Mouse (Mus musculus) gastrocnemius, postnatal 36 days (tissue): ENCODE results near the gene Sorbs2. TPM values are rescaled to one million over a fixed set of nuclear protein-coding genes. Genes with fewer than 3 reads are reported as not detected.

ENCODE experiments used
- DNase-seq, 2 experiments: peaks; one replicate each; pipeline ENCODE4 v3.0.0; 2022
- intact Hi-C: fragments of 180-260 bp; cut with DNase I; formaldehyde crosslinking; loops from one replicate; pipeline ENCODE4 v1.15.1; 2025
- long read RNA-seq, 2 experiments: library from polyadenylated mRNA; stranded (forward); transcript quantifications; one replicate each; pipeline ENCODE4 v2.0.0; 2021
- total RNA-seq, 2 experiments: library from RNA; stranded (reverse); gene quantifications; 2 replicates each; pipeline ENCODE4 v1.2.3; 2021

The Sorbs2 gene
- 10 to 100 TPM; 23.2 to 37.8 TPM for total RNA-seq
- long read RNA-seq, experiment 1, partial matches to known transcripts = 0 of 5 reads
- long read RNA-seq, experiment 1, other reads (novel, unspliced or antisense) = 5 of 5 reads
- long read RNA-seq, experiment 2, partial matches to known transcripts = 0 of 2 reads
- long read RNA-seq, experiment 2, other reads (novel, unspliced or antisense) = 2 of 2 reads

DNA sequence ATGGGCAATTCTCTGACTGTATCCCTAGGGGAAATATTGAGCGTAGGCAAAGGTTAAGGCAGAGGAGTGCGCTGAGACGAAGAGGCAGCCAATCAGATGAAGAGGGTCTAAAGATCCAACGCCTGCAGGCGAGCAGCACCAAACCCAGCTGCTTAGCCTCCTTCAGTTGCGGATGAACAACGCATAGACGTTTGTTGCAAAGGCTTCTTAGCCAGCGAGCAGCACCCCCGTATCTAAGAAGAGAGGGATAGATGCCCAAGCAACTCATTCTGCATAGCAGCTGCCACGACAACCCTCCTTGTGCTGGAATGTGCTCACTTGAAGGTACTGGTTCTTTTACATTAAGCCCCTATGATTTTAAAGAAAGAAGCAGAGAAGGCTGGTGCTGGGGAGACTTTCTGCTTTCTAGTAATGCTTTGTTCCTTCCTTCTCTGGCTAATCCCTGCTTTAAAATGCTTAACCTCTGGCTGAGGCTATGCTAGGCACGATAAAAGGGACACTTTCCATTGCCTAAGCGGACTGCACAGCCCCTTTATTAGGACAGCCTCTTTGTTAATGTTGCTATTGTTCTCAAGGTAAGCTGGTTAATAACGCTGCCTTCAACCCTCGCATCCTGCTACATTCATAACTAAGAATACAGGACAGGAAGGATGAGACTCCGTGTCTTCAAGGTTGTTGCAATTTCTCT lies at the start of gene Sorbs2:
Gene Sorbs2, plus strand, starts transcription at position 155 of the 688 bp plus-strand sequence.
- intact Hi-C loops = no loop called here

DNA sequence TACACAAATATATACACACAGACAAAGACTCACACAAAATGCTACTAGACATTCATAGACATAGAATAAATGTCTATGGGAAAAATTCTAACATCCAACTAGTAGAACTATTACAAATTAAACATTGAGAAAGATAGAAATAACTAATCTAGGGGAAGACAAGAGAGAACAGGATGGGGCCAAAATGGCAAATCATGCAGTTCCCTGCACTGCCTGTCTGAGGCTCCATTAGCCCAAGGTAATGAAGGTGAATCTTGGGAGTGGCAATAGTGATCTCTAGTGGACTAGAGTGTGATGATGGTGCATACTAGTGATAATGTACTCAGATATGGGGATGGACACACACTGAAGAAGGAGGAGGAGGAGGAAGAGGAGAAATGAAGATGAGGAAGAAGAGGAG lies 49.7 kb upstream of the Sorbs2 start:
- intact Hi-C loops = loop anchor here (2.0 to 5.0 kb wide), 2 partner anchors 325 to 479 kb away; no protein-coding TSS in a partner anchor
- DNase-seq = no peak

More for the DNA sequence above, at the start of gene Sorbs2:
- no peak for DNase-seq

DNA sequence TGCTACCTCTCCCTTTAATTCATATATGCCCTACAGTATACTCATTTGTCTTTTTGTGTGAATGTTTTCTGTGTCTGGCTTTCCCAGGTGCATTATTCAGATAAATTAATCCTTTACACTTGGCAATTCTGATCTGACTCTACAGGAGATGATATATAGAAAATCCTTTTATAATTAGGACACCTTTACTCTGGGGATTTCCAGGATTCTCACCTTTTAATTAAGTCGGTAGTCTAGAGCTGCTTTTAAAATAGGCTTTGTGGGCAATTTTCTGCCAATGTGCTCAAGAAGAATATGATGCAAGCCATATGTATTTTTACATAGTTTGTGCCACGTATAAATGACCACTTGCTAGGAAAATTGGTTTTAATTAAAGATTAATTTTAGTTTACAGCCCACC lies 38.6 kb upstream of the Sorbs2 start:
- intact Hi-C loops = no loop called here

DNA sequence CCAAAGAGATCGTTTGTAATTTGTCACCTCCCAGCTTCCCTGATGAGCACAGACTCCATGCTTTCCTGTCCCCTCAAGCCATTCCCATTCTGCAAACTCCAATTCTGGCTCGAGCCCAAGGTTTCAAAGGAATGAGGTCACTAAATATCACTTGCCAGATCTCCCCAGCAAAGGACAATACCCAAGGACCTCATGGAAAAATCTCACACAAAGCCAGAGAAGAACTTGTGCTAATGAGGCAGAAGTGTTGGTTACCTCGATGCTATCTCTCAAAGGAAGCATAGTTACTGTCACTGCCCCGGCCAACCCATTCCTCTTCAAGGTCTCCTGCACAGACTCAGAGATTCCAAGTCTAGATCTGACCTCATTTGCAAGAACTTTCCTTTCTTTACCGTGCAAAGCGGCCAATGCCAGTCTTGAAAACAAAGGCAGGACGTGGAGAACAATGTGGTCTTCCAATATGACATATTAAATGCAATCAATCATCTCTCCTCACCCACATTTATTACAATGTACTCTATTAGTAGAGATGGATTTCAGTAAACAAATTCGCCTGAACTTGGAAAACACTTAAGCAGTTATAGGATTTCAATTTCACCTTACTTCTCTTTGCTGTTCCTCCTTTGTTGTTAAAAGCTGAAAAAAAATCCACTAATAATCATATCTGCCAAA lies 37.9 kb upstream of the Sorbs2 start:
- intact Hi-C loops = no loop called here
- DNase-seq = no peak

More for the DNA sequence above, 38.6 kb upstream of the Sorbs2 start:
- no peak for DNase-seq

DNA sequence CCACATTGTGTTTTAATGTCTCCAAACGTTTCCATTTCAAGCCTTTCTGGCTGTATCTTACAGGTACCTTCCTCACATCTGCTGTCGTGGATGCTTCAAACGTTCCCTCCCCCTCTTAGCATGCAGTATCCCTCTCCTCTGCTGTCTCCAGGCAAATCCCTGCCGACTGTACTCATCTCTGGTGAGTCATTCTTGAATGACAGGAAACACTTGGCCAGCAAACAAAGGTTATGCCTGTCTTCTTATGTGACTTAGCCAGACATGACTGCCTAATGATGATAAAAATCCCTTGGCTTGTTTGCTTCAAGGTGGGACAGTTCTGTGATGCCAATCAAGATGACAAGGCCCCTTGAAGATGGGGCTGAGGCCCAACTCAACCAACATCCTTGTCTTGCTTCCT lies 26.7 kb upstream of the Sorbs2 start:
- no peak for DNase-seq
- intact Hi-C loops = no loop called here

DNA sequence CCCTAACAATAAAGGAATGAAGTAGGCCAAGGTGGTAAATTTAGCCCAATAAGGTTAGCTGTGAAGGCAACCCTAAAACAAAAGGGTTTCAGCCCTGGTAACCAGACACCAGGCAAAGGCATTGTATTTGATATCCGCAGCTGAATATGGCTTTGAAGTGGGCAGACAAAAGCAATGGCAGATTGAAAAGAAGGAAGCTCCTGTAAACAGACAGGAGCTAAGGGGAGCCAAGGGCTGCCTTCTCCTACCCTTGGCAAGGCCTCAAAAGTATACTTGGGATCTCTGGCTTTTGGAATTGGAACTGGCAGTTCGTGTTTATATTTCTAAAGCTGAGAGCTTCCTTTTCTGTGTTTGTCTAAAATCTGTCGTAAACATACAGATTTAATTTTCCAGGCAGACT lies 21.3 kb upstream of the Sorbs2 start:
- no peak for DNase-seq

DNA sequence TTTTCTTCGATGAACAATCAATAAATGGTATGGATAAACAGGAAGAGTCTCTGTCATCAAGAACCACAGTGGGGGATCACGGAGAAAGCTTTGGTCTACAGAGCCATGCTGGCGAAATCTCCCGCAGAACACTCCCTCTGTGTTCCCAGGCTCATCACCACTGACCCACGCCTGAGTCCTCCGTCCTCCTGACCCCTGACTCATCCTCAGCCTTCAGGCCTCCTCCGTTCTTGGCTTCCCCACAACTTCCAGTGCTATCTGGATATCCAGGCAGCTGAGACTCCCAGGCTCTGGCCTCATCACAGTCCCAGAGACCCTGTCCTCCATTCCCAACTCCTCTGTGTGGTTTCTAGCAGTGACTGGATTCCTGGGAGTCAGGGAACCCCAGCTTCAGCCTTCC lies 3.6 kb upstream of the Sorbs2 start:
- intact Hi-C loops = no loop called here
- no peak for DNase-seq

More for the DNA sequence above, 21.3 kb upstream of the Sorbs2 start:
- intact Hi-C loops = no loop called here

DNA sequence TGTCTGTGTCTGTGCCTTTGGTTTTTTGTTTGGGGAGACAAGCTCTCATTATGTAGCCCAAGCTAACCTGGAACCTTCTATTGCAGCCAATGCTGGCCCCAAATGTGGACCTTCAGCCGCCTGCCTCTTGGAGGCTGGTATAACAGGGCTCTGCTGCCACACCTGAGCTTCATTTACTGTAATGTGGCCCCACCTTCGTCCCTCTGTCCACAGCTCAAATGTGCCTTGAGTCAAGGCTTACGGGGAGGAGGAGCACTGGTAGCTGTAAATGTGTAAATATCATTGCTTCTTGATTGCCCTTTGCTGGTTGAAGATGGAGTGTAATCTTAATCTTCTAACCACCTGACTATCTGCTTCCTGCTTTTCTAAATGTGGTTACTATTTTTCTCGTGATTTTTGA lies 1.2 kb upstream of the Sorbs2 start:
- intact Hi-C loops = no loop called here

DNA sequence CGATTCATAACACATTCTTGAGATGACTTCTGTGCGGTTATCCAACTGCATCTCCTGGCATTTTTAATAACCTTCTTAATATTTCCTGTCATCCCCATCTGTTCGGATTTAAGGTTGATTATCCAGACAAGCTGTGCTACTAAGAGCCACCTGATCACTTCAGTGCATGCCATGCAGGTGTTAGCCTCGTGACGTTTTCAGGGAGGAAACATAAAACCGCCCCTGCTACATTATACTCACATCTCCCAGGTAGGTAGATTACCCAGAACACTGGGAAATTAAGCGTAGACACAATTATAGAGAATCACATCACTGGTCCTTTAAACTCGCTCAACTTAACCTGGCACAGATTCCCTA lies 333 bp upstream of the Sorbs2 start:
- no peak for DNase-seq
- intact Hi-C loops = no loop called here

More for the DNA sequence above, 1.2 kb upstream of the Sorbs2 start:
- no peak for DNase-seq

DNA sequence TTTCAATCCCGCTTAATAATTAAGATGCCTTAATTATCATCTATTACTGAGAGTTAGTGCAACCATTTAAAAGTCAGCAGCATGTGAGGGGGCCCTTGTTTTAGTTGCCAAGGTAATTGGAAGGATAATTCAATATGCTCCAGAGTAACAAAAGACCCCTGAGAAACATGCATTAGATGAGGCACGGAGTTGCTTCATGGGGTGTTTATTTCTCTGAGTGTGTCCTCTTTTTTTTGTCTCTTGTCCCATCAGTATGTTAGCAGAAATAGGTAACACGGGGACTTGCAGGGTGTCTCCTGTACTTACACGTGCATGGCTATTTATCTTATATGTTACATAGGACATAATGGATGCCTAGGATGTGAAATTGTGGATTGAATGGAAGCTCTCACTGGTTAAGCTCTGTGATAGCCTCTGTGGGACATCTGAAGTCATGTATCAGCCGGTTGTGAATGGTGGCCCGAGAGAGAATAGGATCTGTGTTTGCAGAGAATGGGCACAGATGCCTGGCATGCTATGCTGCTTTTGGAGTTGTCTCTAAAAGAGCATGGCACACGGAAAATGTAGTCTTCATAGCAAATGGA lies 1.0 kb downstream of the Sorbs2 start:
- no peak for DNase-seq
- intact Hi-C loops = no loop called here

DNA sequence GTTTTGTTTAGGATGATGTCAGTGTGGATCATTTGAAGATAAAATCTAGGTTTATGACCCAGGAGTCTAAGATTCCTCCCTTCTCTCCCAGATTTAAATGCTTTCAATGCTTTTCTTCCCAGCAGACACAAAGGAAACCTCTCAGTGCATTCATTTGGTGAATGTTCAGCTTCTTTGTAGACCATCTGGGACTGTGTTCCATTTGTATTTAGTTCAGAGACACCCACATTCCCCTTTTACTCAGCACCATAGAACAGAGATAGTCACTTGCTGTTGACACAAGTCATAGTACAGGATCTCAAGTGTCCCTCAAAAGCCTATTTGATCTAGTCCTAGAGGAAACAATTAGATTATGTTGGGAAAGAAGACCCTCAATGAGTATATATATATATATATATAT lies 4.8 kb downstream of the Sorbs2 start:
- intact Hi-C loops = no loop called here

DNA sequence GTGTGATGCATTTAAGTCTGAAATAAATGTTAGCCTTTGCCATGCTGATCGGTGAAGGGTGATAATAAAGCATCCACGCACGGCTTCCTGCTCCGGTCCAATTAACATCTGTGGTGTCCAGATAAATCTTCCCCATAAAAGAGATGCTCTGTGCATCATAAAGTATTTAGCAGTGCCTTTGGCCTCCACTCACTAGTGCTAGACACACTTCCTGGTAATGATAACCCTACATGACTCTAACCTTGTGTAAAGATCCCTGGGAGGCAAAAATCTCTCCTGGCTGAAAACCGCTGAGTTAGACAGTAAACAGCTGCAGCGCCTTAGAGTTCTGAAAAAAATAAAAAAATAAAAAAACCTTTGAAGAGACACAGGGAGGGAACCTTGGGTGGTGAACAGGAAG lies 14.0 kb downstream of the Sorbs2 start:
- DNase-seq = no peak
- intact Hi-C loops = no loop called here

More for the DNA sequence above, 4.8 kb downstream of the Sorbs2 start:
- no peak for DNase-seq

DNA sequence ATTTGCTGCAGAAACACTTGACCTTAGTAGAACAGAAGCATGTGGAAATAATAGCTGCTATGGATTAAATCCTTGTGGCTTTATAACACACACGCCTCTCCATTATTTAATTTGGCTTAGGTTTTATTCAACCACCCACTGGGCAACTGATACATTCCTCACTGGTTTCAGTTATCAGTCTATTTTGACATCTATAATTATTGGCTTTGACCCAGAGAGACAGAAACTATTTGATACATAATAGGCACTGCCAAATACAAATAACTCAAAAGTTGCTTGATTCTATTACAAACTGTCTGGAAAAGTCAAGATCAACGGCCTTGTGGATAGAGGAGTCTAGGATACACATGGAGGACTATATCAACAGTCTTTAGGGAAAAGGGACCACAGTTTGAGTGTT lies 20.1 kb downstream of the Sorbs2 start:
- no peak for DNase-seq
- intact Hi-C loops = no loop called here

DNA sequence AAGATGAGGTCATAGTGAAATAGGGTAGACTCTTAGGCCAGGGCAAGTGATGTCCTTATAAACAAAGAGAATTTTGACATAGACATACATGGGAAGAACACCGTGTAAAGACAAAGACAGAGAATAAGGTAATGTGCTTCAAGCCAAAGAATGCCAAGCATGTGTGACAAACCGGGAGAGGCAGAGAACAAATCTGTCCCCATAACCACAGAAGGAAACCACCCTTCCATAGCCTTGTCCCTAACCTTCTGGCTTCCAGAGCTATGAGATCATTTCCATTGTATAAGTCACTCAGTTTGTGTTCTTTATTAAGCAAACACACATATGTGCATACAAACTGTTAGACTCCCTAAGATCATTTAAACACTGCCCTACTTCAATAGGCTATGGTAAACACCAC lies 21.3 kb downstream of the Sorbs2 start:
- intact Hi-C loops = no loop called here
- no peak for DNase-seq

DNA sequence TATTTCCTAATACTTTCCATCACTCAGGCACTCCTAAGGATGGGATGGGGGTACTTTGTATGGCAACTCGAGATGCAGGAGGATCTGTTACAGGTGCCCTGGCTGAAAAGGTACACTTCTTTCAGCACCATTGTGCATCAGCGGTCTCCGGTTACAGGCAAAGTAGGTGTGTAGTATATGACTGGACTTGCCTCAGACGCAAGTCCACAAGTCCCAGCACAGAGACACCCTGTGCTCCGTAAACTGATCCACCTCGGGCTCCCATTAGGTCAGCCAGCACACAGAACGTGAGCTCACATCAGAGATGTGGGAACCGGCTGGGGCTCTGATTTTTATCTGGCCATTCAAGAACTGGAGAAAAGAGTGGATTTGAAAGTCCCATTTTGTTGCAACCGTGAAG lies 29.0 kb downstream of the Sorbs2 start:
- intact Hi-C loops = no loop called here
- no peak for DNase-seq

DNA sequence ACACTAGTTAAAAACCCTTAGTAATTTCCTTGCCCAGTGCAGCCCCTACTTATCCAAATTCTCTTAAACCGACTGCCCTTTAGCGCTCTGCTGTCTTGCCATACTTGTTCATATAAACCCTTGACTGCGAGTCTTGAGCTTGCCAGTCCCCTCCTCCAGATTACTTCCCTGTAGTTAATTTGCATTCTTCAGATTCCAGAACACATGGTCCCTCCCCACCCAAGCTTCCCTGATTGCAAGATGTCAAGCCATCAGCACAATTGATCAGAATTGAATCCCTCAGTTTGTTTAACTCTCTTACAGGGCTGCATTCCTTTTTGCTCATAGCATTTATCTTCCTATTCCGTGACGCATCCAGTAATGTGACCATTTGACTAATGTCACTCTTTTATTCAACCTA lies 32.9 kb downstream of the Sorbs2 start:
- intact Hi-C loops = no loop called here

DNA sequence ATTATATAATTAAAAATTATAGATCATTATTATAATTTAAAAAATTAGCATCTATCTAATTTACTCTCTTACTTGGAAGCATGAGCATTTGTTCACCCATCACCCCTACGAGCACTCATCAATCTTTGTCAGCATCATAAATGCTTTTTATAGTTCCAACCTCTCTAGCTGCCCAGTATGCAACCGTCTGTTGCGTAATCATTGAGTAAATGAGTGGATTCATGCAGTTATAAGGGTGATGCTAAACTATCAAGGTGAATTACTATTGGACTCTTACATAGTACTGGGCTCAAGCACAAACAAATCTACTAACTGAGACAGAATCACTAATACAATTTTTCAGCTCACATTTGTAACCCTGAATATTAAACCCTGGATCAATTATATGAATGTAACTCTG lies 44.6 kb downstream of the Sorbs2 start:
- intact Hi-C loops = no loop called here
- DNase-seq = no peak

More for the DNA sequence above, 32.9 kb downstream of the Sorbs2 start:
- no peak for DNase-seq

DNA sequence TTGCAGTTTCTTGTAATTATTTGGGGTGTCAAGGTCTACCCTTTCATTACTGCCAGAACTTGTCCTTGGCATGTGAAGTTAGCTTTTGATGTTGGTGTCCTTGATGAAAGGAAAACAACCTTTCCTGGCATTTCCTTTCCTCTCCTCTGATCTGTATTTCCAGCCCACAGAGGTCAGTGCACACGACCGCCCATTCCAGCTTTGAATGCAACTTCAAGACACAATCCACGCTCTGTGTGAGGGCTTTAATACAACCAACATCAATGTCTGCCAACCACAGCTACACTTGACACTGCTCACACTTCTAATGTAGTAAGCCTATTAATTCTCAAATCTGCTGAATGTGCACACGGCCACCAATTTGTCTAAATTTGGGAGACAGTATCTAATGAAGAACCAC lies 47.0 kb downstream of the Sorbs2 start:
- DNase-seq = no peak
- intact Hi-C loops = no loop called here

DNA sequence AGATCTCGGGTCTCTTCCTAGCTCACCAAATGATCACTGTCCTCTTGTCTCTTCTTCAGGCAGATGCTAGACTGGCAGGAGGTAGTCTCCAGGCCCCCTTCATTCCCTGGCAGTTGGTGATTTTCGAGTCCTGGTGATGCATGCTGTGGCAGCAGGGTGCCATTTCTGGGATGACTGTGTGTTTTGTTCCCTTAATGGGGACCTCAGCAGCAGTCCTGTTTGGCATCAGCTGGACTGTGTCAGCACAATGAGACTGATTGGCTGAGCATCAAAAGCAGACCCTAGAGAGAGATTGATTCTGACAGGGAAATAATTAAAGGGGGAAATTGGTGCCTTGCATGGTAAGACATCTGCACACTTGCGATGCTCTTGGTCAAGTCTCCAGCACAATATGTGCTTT lies 50.3 kb downstream of the Sorbs2 start:
- intact Hi-C loops = no loop called here
- DNase-seq = no peak

DNA sequence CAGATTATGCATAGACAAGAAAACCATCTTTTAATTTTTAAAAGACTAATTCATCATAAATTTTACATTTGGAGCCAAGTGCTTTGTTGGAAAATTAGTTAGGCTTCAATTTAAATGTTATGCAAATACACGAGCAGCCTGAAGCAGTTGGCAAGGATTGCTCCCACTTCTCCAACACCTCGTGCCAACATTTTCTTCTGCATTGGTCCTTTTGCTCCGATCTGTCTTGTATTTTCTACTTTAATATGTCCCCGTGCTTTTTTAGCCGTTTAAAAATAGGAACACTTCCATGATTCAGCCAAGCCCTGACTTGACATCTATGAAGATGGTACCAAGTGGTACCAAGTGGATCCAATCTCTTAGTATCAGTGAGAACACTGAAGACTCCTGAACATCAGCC lies 50.8 kb downstream of the Sorbs2 start:
- intact Hi-C loops = no loop called here
- no peak for DNase-seq

DNA sequence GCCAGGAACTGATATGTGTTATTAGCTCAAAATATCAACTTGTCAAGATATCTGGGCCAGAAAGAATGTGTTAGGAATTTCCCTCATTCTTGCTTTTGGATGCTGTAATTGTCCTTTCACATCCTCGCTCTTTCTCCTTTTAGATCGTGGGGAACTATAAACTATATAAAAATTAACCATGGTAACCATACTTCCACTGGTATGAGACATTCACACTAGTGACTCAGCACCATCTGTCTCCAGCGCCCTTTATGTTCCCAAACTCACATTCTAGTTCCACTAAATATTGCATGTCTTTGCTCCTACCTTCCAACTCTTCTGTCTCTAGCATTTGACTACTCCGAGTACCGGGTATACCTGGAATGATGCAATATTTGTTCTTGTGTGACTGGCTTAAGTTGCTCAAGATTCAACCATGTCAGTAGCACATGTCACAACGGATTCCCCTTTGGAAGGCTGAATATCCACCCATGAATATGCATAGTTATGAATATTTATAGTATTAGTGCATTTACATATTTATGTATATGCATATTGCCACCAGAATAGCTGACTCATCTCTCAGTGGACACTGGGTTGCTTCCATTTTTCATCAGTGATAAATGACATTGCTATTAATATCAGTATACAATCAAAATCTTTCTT lies 51.7 kb downstream of the Sorbs2 start:
- intact Hi-C loops = no loop called here
- no peak for DNase-seq
